Comparison of ENCODE assay signal across 22 mouse cellular contexts in genomic region chr1:39287831-39288230, GRCm38 (mm10).
A peak's percentile ranks its signal among the peaks of the same experiment; 100 is the strongest.
DNase-seq lines count a peak whose midpoint lies in the region; ATAC-seq and TF ChIP-seq lines count a peak whose summit lies in the region.
"Had no signal": no experiment of that assay in that cellular context is flagged by ENCODE, and none has a peak within 500 bp of the region (broad histone marks: within the 10 kb centered on the region; RNA-seq: fewer than 3 reads in every experiment).

No protein-coding gene starts in this region.

- peaks cover 6% of the 10 kb centered on the region; the same call in 1 of the 2 replicates for H3K4me1 ChIP-seq in lung, adult 2 months (ENCODE audit: control insufficient read depth, insufficient read depth, low read length)
- H3K4me1 ChIP-seq in heart, embryonic 14.5 days (ENCODE audit: control insufficient read depth in 2 of 2, insufficient read depth in 2 of 2, low read length in 2 of 2) = peaks cover 14 to 15% of the 10 kb centered on the region in 2 experiments
- H3K4me1 ChIP-seq in midbrain, embryonic 15.5 days = no peaks in the 10 kb centered on the region
- H3K4me1 ChIP-seq: embryonic facial prominence, embryonic 12.5 days; hindbrain, embryonic 12.5 days; stomach, embryonic 15.5 days had no signal

- no peak for TF ChIP-seq POLR2A in lung, adult 2 months (IDR thresholded peaks at IDR 0.05; ENCODE audit: borderline replicate concordance, extremely low read depth, low read depth, low read length)

- no peaks in the 10 kb centered on the region for H3K36me3 ChIP-seq in heart, embryonic 14.5 days (ENCODE audit: control insufficient read depth, insufficient read depth, low read length)
- H3K36me3 ChIP-seq in midbrain, embryonic 15.5 days (replicated peaks) = no peaks in the 10 kb centered on the region
- H3K36me3 ChIP-seq: embryonic facial prominence, embryonic 12.5 days; hindbrain, embryonic 12.5 days; midbrain, embryonic 13.5 days; stomach, embryonic 15.5 days had no signal

- no peaks in the 10 kb centered on the region for H3K27me3 ChIP-seq in heart, embryonic 14.5 days (ENCODE audit: control insufficient read depth, insufficient read depth, low read length)
- no peaks in the 10 kb centered on the region for H3K27me3 ChIP-seq in midbrain, embryonic 15.5 days (replicated peaks)
- H3K27me3 ChIP-seq: embryonic facial prominence, embryonic 12.5 days; hindbrain, embryonic 12.5 days; midbrain, embryonic 13.5 days; stomach, embryonic 15.5 days had no signal

- H3K4me3 ChIP-seq in lung, adult 2 months (replicated peaks; ENCODE audit: extremely low read depth, low read depth, low read length) = no peak overlapping the region
- no peak overlapping the region for H3K4me3 ChIP-seq in heart, embryonic 14.5 days (ENCODE audit: control insufficient read depth in 1 of 2, insufficient read depth in 1 of 2, low read depth in 1 of 2, low read length in 2 of 2)
- H3K4me3 ChIP-seq in midbrain, embryonic 15.5 days = no peak overlapping the region
- H3K4me3 ChIP-seq: embryonic facial prominence, embryonic 12.5 days; hindbrain, embryonic 12.5 days; left cerebral cortex, adult 2 months; midbrain, embryonic 13.5 days; myocyte; stomach, embryonic 15.5 days had no signal

- no peak for TF ChIP-seq CTCF in lung, adult 2 months (IDR thresholded peaks at IDR 0.05; ENCODE audit: insufficient read depth, low read length)

- H3K9ac ChIP-seq in heart, embryonic 14.5 days (ENCODE audit: low read length) = no peak overlapping the region
- no peak overlapping the region for H3K9ac ChIP-seq in midbrain, embryonic 15.5 days
- H3K9ac ChIP-seq: embryonic facial prominence, embryonic 12.5 days; hindbrain, embryonic 12.5 days; midbrain, embryonic 13.5 days; stomach, embryonic 15.5 days had no signal

- no peak overlapping the region for H3K4me2 ChIP-seq in heart, embryonic 14.5 days (ENCODE audit: low read length)
- H3K4me2 ChIP-seq in midbrain, embryonic 15.5 days = no peak overlapping the region
- H3K4me2 ChIP-seq: embryonic facial prominence, embryonic 12.5 days; hindbrain, embryonic 12.5 days; midbrain, embryonic 13.5 days; stomach, embryonic 15.5 days had no signal

- H3K9me3 ChIP-seq in heart, embryonic 14.5 days (ENCODE audit: control insufficient read depth, low read length) = no peaks in the 10 kb centered on the region
- H3K9me3 ChIP-seq in midbrain, embryonic 15.5 days = no peaks in the 10 kb centered on the region
- H3K9me3 ChIP-seq: embryonic facial prominence, embryonic 12.5 days; hindbrain, embryonic 12.5 days; midbrain, embryonic 13.5 days; stomach, embryonic 15.5 days had no signal

- peak; percentile 49 for DNase-seq in heart, adult 18-20 months
- no peak for DNase-seq in heart, postnatal 36 days
- DNase-seq in lung, postnatal 10 days = peak; percentile 17
- no peak for DNase-seq in lung, adult 2 months
- no peak for DNase-seq in right cerebral cortex, adult 18-20 months
- DNase-seq: B cell, adult 2 months; cerebellum, adult 9-11 months; kidney, adult 8-10 months; kidney, postnatal 36 days; left cerebral cortex, postnatal 4 days; liver; thymus, adult 18-20 months; thymus, postnatal 4 days had no signal

- H3K27ac ChIP-seq in heart, embryonic 14.5 days (replicated peaks in 1 of 2; ENCODE audit: control insufficient read depth in 1 of 2, insufficient read depth in 1 of 2, low read depth in 2 of 2, low read length in 2 of 2) = peak overlapping the region; percentile 2 to 58; a peak in 2 of 4 replicates
- no peak overlapping the region for H3K27ac ChIP-seq in midbrain, embryonic 15.5 days
- H3K27ac ChIP-seq: embryonic facial prominence, embryonic 12.5 days; hindbrain, embryonic 12.5 days; left cerebral cortex, adult 2 months; midbrain, embryonic 13.5 days; stomach, embryonic 15.5 days had no signal

- 45% methylated on average over 4 of the region's 4 CpGs for WGBS in lung, adult 2 months
- WGBS in heart, embryonic 14.5 days = 11% methylated on average over 4 of the region's 4 CpGs
- 77% methylated on average over 4 of the region's 4 CpGs for whole genome bisulfite sequencing in midbrain, embryonic 15.5 days

- peak; percentile 85 for ATAC-seq in heart, embryonic 14.5 days (ENCODE audit: insufficient number of reproducible peaks, insufficient read depth, low FRiP score, low read depth)
- ATAC-seq in midbrain, embryonic 15.5 days (replicated peaks) = no peak
- ATAC-seq: forebrain, embryonic 16.5 days; midbrain, embryonic 13.5 days had no signal

- intact Hi-C loops in heart, postnatal 36 days (cut with DNase I) = loop anchor here (5.0 kb wide), 2 partner anchors 44 to 56 kb away; no protein-coding TSS in a partner anchor

Comparison
In these comparisons a context has a peak if more than half of its experiments do, and no peak if none do; other contexts are left out.
1. DNase-seq: peak in heart, adult 18-20 months (2 of 2) and lung, postnatal 10 days (single experiment); none in heart, postnatal 36 days (0 of 2), lung, adult 2 months (single experiment) and right cerebral cortex, adult 18-20 months (single experiment).